Mouse (Mus musculus): ENCODE data around the gene Plekhj1. TPM values are rescaled to one million over a fixed set of nuclear protein-coding genes. Genes with fewer than 3 reads are reported as not detected.
"Not testable (repeated sequence)": the region's sequence is repeated elsewhere in the genome, so short reads cannot be mapped to it uniquely, and the experiment has no call there.

Gene Plekhj1
- polyA plus RNA-seq, 1 experiment from 2014 or later = 156 TPM

DNA sequence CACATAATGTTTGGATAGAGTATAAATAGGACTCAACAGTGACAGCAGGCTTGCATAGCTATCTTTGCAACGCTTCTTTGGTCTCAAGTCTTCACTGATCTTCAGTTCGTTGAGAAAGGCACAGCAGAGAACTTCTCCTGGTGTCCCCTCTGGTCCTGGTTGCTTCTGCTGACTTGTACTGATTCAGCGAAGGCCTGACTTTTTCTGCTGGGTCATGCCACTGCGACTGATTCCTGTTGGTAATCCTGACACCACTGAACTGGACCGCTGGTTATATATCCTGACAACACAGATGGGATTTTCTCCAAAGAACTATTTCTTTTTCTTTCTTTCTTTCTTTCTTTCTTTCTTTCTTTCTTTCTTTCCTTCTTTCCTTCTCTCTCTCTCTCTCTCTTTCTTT is 24.1 kb upstream of the Plekhj1 start:
- no peaks in the 10 kb centered on the region for H3K36me3 ChIP-seq (replicated peaks)
- H3K27me3 ChIP-seq = no peaks in the 10 kb centered on the region
- WGBS = 85% methylated on average over 5 of the region's 5 CpGs
- no peak overlapping the region for H3K9ac ChIP-seq
- H3K4me2 ChIP-seq = no peak overlapping the region
- no peak overlapping the region for H3K27ac ChIP-seq
- no peak overlapping the region for H3K4me3 ChIP-seq (replicated peaks)
- H3K9me3 ChIP-seq = no peaks in the 10 kb centered on the region
- ATAC-seq (ENCODE audit: low FRiP score) = no peak
- peaks cover 7% of the 10 kb centered on the region for H3K4me1 ChIP-seq

DNA sequence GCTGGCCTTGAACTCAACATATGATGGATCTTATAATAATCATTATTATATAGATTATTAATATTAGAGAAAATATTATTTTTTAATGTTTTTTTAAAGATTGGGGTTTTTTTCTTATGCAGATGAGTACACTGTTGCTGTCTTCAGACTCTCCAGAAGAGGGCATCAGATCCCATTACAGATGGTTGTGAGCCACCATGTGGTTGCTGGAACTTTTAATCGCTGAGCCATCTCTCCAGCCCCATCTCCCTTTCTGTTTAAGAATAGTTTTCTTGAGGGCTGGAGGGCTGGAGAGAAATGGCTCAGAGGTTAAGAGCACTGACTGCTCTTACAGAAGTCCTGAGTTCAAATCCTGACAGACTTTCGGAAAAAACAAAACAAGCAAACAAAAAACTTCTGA is 23.6 kb upstream of the Plekhj1 start:
- H3K27me3 ChIP-seq = no peaks in the 10 kb centered on the region
- no peak overlapping the region for H3K4me3 ChIP-seq (replicated peaks)
- no peaks in the 10 kb centered on the region for H3K9me3 ChIP-seq
- no peak for ATAC-seq (ENCODE audit: low FRiP score)
- no peaks in the 10 kb centered on the region for H3K36me3 ChIP-seq (replicated peaks)
- 47% methylated on average over 2 of the region's 2 CpGs for WGBS
- H3K4me2 ChIP-seq = no peak overlapping the region
- no peak overlapping the region for H3K27ac ChIP-seq
- no peak overlapping the region for H3K9ac ChIP-seq
- peaks cover 4% of the 10 kb centered on the region; the same call in 1 of the 2 replicates for H3K4me1 ChIP-seq

DNA sequence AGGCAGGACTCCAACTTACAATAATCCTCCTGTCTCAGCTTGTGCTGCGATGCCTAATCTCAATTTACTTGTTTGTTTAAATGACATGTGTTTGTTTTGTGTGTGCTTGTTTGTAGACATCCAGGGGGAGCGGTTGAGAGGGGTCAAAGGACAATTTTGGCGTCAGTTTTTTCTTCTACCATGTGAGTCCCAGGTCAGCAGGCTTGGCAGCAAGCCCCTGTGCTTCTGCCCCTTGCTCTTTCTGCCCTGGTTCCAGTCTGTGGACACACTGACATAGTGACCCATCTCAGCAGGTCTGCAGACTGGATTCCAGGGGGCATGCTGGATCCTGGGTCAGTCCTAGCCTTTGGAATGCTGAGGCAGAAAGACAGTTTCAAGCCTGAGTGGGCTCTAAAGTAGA is 21.0 kb upstream of the Plekhj1 start:
- 64% methylated on average over 3 of the region's 3 CpGs for WGBS

DNA sequence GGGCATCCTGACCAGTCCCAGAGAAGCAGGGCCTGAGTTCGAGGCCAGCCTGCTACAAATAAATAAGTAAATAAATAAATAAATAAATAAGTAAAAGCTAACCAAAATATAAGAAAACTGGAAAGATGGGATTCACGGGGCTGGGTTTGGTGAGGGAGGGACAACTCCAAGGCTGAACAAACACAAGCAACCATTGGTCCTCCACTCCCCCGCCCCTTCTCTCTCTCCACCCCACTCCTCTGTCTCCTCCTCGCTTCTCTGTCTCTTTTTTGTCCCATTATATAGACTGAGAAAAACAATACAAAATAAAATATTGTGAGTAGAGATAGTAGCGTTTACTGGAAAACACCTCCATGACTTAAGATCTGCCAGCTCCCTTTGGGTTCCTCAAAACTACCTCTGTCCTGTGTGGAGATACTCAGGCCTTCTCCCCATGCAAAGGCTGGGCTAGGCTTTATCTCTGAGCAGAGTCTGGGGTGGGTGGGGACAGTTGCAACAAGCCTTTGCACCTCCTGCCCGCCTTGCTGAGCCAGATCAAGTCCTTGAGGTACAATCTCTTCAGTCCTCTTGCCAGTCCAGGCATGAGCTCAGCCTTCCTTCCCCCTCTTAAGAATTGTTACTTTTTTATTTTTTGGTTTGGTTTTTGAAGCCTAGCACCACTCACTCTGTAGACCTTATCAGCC is 20.3 kb upstream of the Plekhj1 start:
- Histone ChIP-seq H3K4me2 (no peak overlapping the region), H3K27ac (no peak overlapping the region), H3K9me3 (no peaks in the 10 kb centered on the region), H3K4me1 (no peaks in the 10 kb centered on the region), H3K4me3 (replicated peaks) (no peak overlapping the region), H3K9ac (no peak overlapping the region), H3K27me3 (no peaks in the 10 kb centered on the region), H3K36me3 (replicated peaks) (no peaks in the 10 kb centered on the region)
- no peak for ATAC-seq (ENCODE audit: low FRiP score)
- WGBS = 56% methylated on average over 6 of the region's 6 CpGs

More for the DNA sequence above, 21.0 kb upstream of the Plekhj1 start:
- Histone ChIP-seq H3K27me3 (no peaks in the 10 kb centered on the region), H3K9me3 (no peaks in the 10 kb centered on the region), H3K4me2 (no peak overlapping the region), H3K9ac (no peak overlapping the region), H3K4me3 (replicated peaks) (no peak overlapping the region), H3K4me1 (no peaks in the 10 kb centered on the region), H3K36me3 (replicated peaks) (no peaks in the 10 kb centered on the region), H3K27ac (no peak overlapping the region)
- no peak for ATAC-seq (ENCODE audit: low FRiP score)

DNA sequence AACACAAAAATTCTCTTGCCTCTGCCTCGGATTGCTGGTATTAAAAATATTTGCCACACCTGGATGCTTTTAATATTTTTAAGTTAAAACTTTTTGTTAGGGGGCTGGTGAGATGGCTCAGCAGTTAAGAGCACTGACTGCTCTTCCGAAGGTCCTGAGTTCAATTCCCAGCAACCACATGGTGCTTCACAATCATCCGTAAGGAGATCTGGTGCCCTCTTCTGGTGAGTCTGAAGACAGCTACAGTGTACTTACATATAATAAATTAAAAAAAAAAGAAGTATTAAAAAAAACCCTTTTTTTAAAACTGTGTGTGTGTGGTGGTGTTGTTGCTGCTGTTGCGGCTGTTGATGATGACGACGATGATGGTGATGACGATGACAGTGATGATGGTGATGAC is 19.5 kb upstream of the Plekhj1 start:
- not testable (repeated sequence) for H3K9ac ChIP-seq; H3K4me1 ChIP-seq; H3K4me2 ChIP-seq; H3K4me3 ChIP-seq (replicated peaks); ATAC-seq (ENCODE audit: low FRiP score); H3K27me3 ChIP-seq; H3K27ac ChIP-seq; H3K9me3 ChIP-seq; H3K36me3 ChIP-seq (replicated peaks)
- WGBS = 81% methylated on average over 7 of the region's 7 CpGs

DNA sequence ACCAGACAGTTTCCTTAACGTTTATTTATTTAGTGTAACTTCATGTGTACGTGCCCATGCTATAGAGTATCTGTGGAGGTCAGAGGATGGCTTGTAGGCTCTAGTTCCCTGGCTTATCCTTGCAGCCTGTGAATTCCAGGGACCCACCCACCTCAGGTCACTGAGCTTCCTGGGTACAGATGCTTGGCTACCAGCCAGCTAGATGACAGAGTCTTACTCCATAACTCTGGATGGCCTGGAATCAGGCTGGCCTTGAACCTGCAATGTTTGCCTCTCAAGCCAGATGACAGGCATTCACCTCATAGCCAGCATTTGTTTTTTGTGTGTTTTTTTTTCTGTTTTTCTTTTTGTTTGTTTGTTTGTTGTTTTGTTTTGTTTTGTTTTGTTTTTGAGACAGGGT is 18.7 kb upstream of the Plekhj1 start:
- H3K36me3 ChIP-seq (replicated peaks) = no peaks in the 10 kb centered on the region
- WGBS = 83% methylated on average over 2 of the region's 2 CpGs

DNA sequence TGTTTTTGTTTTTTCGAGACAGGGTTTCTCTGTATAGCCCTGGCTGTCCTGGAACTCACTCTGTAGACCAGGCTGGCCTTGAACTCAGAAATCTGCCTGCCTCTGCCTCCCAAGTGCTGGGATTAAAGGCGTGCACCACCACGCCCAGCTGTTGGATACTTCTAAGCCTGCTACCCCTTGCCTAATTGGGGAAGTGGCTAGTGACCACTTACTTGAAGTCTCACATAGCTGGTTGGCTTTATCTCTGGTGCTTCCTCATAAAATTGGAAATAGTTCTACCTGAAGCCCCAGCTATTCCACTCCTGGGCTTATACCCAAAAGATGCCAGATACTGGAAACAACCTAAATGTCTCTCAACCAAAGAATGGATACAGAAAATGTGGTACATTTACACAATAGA is 17.9 kb upstream of the Plekhj1 start:
- H3K27ac ChIP-seq; H3K4me3 ChIP-seq (replicated peaks); H3K9ac ChIP-seq; H3K4me1 ChIP-seq; H3K36me3 ChIP-seq (replicated peaks); ATAC-seq (ENCODE audit: low FRiP score); H3K4me2 ChIP-seq; H3K9me3 ChIP-seq: not testable (repeated sequence)
- peaks cover 14% of the 10 kb centered on the region for H3K27me3 ChIP-seq
- WGBS = 82% methylated on average over 3 of the region's 3 CpGs

More for the DNA sequence above, 18.7 kb upstream of the Plekhj1 start:
- peaks cover 14% of the 10 kb centered on the region for H3K27me3 ChIP-seq
- ATAC-seq (ENCODE audit: low FRiP score) = no peak
- no peaks in the 10 kb centered on the region for H3K4me1 ChIP-seq
- no peak overlapping the region for H3K4me3 ChIP-seq (replicated peaks)
- no peak overlapping the region for H3K4me2 ChIP-seq
- H3K27ac ChIP-seq = no peak overlapping the region
- H3K9me3 ChIP-seq = no peaks in the 10 kb centered on the region
- H3K9ac ChIP-seq = no peak overlapping the region

DNA sequence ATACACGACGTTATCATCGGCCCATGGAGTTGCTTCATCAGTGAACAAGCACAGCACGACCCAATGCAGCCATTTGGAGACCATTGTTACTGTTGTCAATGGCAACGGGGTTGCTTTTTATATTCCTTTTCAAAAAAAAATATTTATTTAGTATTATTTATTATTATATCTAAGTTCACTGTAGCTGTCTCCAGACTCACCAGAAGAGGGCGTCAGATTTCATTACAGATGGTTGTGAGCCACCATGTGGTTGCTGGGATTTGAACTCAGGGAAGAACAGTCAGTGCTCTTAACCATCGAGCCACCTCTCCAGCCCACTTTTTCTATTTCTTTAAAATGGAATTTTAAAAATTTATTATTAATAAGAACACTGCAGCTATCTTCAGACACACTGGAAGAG is 16.4 kb upstream of the Plekhj1 start:
- ATAC-seq (ENCODE audit: low FRiP score) = no peak
- 73% methylated on average over 7 of the region's 7 CpGs for WGBS
- H3K4me3 ChIP-seq (replicated peaks) = no peak overlapping the region
- H3K4me2 ChIP-seq = no peak overlapping the region
- peaks cover 6% of the 10 kb centered on the region for H3K4me1 ChIP-seq
- H3K27ac ChIP-seq = no peak overlapping the region
- H3K9me3 ChIP-seq = no peaks in the 10 kb centered on the region
- H3K27me3 ChIP-seq = peaks cover 29% of the 10 kb centered on the region
- no peak overlapping the region for H3K9ac ChIP-seq
- H3K36me3 ChIP-seq (replicated peaks) = no peaks in the 10 kb centered on the region

DNA sequence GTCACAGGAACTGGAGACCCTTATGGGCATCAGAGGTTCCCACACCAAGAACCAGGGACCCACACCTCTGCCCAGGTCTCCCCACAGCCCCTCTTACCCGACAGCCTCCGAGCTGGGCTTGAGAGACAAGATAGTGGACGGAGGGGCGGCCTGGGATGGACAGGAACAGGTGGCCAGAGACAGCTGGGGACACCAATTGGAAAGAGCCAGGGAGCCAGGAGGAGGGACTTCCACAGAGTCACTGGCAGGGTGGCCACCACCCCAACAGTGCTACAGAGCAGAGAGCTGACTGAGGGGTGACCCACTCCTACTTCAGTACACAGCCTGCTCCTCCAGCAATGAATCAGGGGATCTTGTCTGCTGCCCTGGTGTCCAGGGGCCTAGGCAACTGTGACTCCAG is 14.9 kb upstream of the Plekhj1 start, which contains the start of gene Jsrp1:
Jsrp1 (minus strand) TSS at position 133 of the 400 bp plus-strand sequence.
- Histone ChIP-seq H3K27me3 (peaks cover 42% of the 10 kb centered on the region), H3K36me3 (replicated peaks) (no peaks in the 10 kb centered on the region), H3K4me1 (peaks cover 17% of the 10 kb centered on the region), H3K9ac (no peak within 1 kb of the TSS), H3K4me3 (replicated peaks) (no peak within 1 kb of the TSS), H3K9me3 (no peaks in the 10 kb centered on the region), H3K4me2 (no peak within 1 kb of the TSS), H3K27ac (no peak within 1 kb of the TSS)
- 68% methylated on average over 4 of the region's 4 CpGs for WGBS
- ATAC-seq (ENCODE audit: low FRiP score) = no peak

DNA sequence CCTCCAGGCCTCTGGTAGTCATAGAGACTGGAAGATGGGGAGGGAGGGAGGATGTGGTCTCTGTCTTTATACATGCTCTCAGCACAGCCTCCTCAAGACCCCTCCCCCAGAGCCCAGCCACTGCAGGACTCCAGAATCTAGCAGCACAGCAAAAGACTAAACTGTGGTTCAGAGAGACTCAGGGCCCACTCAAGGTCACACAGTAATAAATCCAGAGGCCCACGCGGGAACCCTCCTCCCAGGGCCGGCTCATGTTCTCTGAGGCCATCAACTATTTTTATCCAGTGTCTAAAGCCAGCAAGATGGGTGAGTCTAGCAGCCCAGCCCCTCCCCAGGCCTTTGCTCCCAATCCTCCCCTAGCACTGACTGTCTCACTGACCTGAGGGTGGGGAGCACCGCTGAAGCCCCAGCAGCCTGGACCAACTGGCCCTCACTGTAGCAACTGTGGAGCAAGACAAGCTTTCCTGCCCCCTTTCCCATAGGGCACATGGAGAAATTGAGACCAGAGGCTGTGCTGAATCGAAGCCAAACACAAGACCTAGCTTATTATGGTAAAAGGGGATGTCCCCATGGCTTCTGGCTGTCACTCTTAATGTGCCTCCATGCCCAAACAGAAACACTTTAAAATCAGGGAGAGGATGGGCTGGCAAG is 14.1 kb upstream of the Plekhj1 start:
- Histone ChIP-seq H3K4me1 (peaks cover 26% of the 10 kb centered on the region), H3K27ac (no peak overlapping the region), H3K9me3 (no peaks in the 10 kb centered on the region), H3K27me3 (peaks cover 51% of the 10 kb centered on the region), H3K4me3 (replicated peaks) (no peak overlapping the region), H3K9ac (no peak overlapping the region), H3K36me3 (replicated peaks) (no peaks in the 10 kb centered on the region), H3K4me2 (no peak overlapping the region)
- 64% methylated on average over 5 of the region's 5 CpGs for WGBS
- ATAC-seq (ENCODE audit: low FRiP score) = no peak

DNA sequence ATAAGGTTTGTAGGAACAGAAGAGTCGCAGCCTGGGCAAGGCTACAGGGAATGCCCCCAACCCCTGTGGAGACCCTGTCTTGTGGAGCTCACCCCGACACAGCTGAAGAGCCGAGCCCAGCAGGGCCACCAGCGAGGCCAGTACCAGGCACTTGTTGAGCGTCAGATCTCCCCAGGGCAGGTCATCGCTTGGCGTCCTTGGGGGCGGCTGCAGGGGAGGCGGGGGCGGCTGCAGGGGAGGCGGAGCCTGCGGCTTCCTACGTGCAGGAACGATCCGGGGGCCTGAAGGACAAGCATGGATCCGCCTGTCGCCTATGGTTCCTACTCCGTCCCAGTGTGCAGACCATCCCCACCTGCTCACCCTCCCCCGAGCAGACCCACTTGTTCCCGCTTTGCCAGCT is 11.7 kb upstream of the Plekhj1 start:
- Histone ChIP-seq H3K27me3 (peaks cover 70% of the 10 kb centered on the region), H3K27ac (no peak overlapping the region), H3K9me3 (no peaks in the 10 kb centered on the region), H3K9ac (peak overlapping the region; percentile 21; the same call in 1 of the 2 replicates), H3K36me3 (replicated peaks) (peaks cover 9% of the 10 kb centered on the region), H3K4me1 (peaks cover 47% of the 10 kb centered on the region), H3K4me3 (replicated peaks) (peak overlapping the region; percentile 16; the same call in 1 of the 2 replicates), H3K4me2 (peak overlapping the region; percentile 31; the same call in 1 of the 2 replicates)
- WGBS = 6% methylated on average over 20 of the region's 20 CpGs
- no peak for ATAC-seq (ENCODE audit: low FRiP score)

DNA sequence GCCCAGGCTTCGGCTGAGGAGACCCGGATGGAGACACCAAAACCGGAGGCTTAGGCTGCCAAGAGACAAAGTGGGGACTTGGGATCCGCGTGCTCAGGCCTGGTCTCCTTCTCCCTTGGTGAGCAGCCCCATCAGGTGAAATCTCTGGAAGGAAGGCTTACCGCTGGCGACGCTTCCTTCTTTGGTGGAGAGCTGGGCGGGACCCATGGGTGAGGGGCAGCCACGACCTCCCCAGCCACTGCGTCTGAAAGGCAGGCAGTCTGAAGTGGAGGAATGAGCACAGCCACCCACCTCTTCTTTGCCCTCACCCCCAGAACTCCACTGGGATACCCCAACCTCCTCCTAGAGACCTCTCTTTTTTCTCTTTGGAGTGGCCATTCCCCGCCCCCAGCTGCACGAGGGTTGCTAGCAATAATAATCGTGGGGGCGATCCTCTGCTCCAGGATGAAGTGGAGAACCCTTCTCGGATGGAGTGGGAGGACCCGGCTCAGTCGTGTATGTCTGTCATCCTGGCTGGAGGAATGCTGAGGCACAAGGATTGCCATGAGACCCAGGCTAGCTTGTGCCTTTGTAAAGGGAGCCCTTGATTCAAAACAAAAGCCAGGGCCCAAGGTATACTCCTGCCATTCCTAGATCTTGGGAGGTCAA is 10.7 kb upstream of the Plekhj1 start:
- Histone ChIP-seq H3K4me1 (peaks cover 47% of the 10 kb centered on the region), H3K9me3 (no peaks in the 10 kb centered on the region), H3K27me3 (peaks cover 70% of the 10 kb centered on the region), H3K27ac (no peak overlapping the region), H3K4me2 (peak overlapping the region; percentile 31), H3K9ac (peak overlapping the region; percentile 31; the same call in 1 of the 2 replicates), H3K4me3 (replicated peaks) (peak overlapping the region; percentile 3; the same call in 1 of the 2 replicates), H3K36me3 (replicated peaks) (peaks cover 19% of the 10 kb centered on the region)
- ATAC-seq (ENCODE audit: low FRiP score) = no peak
- WGBS = 8% methylated on average over 18 of the region's 18 CpGs

All from forebrain, embryonic 12.5 days (tissue).